Mouse (Mus musculus): Measurements from ENCODE around the gene Ccl7.
A peak's percentile ranks its signal among the peaks of the same experiment; 100 is the strongest.

DNA sequence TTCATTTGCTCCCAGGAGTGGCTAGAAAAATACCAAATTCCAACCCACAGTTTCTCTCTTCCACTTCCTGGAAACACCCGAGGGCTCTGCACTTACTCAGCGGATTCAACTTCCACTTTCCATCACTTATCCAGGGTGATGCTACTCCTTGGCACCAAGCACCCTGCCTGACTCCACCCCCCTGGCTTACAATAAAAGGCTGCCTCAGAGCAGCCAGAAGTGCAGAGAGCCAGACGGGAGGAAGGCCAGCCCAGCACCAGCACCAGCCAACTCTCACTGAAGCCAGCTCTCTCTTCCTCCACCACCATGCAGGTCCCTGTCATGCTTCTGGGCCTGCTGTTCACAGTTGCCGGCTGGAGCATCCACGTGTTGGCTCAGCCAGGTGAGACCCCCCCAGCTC is 10.2 kb upstream of the Ccl7 start, which contains the start of gene Ccl2:
- TF ChIP-seq CTCF (IDR thresholded peaks at IDR 0.05; ENCODE audit: low read depth, low read length) (no peak), POLR2A (IDR thresholded peaks at IDR 0.05; ENCODE audit: borderline replicate concordance, low read depth, low read length) (peak; percentile 91)
